Mouse (Mus musculus) skeletal muscle tissue, adult 2 months (tissue): ENCODE data around the gene Elp1.

Source experiments
- DNase-seq: peaks from one replicate; pipeline ENCODE4 v3.0.0-alpha.2; 2012; ENCODE audit warnings: low read depth, low spot score

Elp1 gene

GRCm38 (mm10) chr4:56768913-56769312 lies 33.2 kb downstream of the Elp1 start:
- DNase-seq, result no peak

GRCm38 (mm10) chr4:56767861-56768284 lies 34.3 kb downstream of the Elp1 start:
- no peak for DNase-seq

GRCm38 (mm10) chr4:56757693-56758092 lies 44.4 kb downstream of the Elp1 start:
- no peak for DNase-seq

- DNase-seq, result no peak
Observed at GRCm38 (mm10) chr4:56756966-56757600, 45.0 kb downstream of the Elp1 start.

- no peak for DNase-seq
Observed at GRCm38 (mm10) chr4:56756021-56756420, 46.1 kb downstream of the Elp1 start.

- no peak for DNase-seq
Observed at GRCm38 (mm10) chr4:56747456-56747855, 54.7 kb downstream of the Elp1 start.

- DNase-seq, result no peak
Observed at GRCm38 (mm10) chr4:56746345-56746744, 55.8 kb downstream of the Elp1 start.

DNA sequence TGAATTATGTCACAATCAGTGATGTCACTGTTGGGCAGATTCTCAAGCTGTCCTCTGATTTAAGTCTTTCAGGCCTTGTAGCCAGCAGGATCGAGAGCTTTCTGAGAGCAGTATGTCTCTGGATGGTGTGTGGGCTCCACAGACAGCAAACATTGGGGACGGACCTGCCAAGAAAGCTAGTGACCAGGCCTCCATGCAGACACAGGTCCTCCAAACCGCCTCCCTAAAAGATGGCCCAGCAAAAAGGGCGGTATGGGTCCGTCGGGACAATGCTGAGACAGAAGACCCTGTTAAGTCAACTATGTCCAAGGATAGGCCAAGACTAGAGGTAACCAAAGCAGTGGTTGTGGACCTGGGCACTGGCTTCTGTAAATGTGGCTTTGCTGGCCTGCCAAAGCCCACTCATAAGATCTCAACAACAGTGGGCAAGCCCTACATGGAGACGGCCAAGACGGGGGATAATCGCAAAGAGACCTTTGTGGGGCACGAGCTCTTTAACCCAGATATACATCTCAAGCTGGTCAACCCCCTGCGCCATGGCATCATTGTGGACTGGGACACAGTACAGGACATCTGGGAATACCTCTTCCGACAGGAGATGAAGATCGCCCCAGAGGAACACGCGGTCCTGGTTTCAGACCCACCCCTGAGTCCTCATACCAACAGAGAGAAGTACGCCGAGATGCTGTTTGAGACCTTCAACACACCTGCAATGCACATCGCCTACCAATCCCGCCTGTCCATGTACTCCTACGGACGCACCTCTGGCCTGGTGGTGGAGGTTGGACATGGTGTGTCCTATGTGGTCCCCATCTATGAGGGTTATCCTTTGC lies 58.6 kb downstream of the Elp1 start, which contains the start of gene Actl7a:
Actl7a (plus strand) TSS at position 51 of the 833 bp plus-strand sequence.
- no peak for DNase-seq

- DNase-seq, result no peak
Observed at GRCm38 (mm10) chr4:56742698-56743097, 59.4 kb downstream of the Elp1 start.

GRCm38 (mm10) chr4:56741041-56741493 lies 61.1 kb downstream of the Elp1 start, which contains the start of gene Actl7b:
Gene Actl7b, minus strand, starts transcription at chr4:56741443.
- DNase-seq, result no peak

GRCm38 (mm10) chr4:56740611-56741010 lies 61.5 kb downstream of the Elp1 start:
- DNase-seq, result no peak

DNA sequence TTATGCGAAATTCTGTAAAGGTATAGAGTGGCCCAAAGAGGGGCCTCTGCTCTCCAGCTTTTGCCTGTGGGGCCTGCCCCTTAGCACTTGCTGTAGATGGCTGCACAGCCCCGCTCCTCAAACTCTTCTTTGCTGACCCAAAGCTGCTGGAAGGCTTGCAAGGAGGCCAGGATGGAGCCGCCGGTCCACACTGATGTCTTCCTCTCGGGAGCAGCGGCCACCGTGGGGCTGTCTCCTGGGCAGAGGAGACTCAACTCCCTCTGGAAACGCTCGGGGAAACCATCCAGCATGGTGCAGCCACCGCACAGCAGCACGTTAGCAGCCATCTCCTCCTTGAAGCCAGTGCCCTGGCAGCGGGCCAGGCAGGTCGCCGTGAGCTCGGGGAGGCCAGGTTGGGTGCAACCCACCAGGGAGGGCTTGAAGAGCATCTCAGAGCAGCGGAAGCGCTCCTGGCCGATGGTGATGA lies 62.1 kb downstream of the Elp1 start, which contains the start of gene Gm26657:
Gm26657 (plus strand) TSS at position 51 of the 466 bp plus-strand sequence.
- DNase-seq, result no peak

- no peak for DNase-seq
Observed at GRCm38 (mm10) chr4:56725839-56726238, 76.3 kb downstream of the Elp1 start.

- no peak for DNase-seq
Observed at GRCm38 (mm10) chr4:56723237-56723636, 78.9 kb downstream of the Elp1 start.

DNA sequence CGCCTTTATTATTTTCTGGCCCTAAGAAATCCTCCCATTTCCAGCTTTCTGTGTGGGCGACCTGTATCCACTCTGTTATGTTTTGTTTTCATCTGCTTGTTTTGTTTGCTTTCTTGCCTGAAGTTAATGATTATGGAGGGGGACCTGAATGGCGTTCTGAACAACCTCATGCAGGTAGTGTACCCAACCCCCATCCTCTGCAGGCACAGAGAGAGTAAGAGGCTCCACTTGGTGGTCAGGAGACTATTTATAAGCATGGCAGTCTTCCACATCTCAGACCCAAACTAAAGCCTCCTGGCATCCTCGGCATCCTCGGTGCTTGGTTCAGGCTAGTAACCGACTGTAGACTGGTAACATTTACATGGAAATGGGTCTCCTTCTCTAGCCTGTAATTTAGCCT lies 79.8 kb downstream of the Elp1 start:
- DNase-seq, result no peak

- DNase-seq, result no peak
Observed at GRCm38 (mm10) chr4:56721469-56721868, 80.7 kb downstream of the Elp1 start.

- no peak for DNase-seq
Observed at GRCm38 (mm10) chr4:56720403-56720802, 81.7 kb downstream of the Elp1 start.

GRCm38 (mm10) chr4:56719456-56719855 lies 82.7 kb downstream of the Elp1 start:
- no peak for DNase-seq

DNA sequence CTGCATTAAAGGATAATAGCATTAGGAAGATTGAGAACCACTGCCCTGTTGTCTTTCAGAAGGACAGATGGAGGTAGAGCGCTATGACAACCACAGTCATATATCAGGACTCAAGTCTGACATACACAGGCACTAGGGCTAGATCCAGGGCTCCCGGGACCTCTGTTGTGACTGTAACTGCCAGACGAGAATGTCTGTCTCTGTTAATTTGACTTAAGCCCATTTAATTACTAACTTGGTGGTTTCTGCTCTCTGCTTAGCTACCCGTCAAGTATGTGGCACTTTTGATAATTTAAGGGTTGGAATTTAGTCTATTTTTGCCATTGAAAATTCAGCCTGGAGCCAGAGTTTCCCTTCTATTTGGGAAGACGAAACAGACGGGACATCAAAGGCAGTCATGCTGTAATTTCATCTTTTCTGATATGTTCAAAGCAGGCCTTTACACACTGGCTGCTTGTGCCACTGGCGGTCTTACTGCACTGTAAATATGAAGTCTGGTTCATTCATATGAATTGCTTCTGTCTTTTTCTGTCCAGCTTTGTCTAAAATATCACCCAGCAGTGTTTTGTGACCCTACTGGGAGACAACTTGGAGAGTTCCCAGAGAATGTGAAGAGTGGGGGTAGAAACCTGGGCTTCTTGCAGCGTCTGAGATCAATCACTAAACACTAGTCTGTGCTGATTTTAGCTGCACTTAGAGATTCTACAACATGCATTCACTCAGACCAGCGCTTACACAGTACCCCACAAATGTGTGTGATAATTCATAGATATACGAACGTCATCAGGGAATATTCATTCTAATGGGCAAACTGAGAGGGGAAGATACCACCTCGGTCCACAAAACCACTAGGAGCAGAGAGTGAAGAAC lies 83.3 kb downstream of the Elp1 start:
- no peak for DNase-seq

- no peak for DNase-seq
Observed at GRCm38 (mm10) chr4:56717932-56718331, 84.2 kb downstream of the Elp1 start.

DNA sequence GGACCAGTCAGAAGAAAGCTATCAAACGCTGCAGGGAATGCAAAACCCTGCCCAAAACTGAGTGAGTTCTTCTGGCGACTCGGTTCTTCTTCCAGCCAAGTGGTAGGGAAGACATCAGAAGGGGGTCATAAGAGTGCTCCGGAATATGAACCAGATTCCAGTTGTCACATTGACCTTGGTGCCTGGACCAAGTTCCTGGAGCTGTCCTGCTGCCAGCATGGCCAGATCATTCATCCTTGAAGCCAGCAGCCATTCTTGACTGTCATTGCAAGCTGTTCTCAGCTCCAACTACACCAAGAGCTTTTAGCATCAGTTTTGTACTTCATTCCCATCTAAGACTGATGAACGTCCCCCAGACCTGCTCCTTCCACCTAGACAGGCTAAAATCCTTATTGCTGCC lies 85.3 kb downstream of the Elp1 start:
- DNase-seq, result no peak

DNA sequence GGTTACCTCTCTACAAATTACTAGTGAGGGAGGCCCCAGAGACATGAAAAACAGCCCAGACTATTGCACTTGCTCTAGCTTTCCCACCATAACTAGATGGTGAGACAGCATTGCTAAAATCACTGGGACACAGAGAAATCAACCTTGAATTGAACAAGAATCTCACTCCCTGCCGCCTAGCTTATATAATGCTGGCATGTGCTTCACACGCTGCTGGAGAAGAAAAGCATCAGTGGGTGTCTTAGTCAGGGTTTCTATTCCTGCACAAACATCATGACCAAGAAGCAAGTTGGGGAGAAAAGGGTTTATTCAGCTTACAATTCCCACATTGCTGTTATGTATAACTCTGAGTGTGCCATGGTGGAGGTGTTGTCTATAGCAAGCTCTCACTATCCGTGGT lies 89.0 kb downstream of the Elp1 start:
- no peak for DNase-seq
